Mouse (Mus musculus): ENCODE results near the gene Olfr1313.
"Not testable (repeated sequence)": the region's sequence is repeated elsewhere in the genome, so short reads cannot be mapped to it uniquely, and the experiment has no call there.

Olfr1313 gene

GRCm38 (mm10) chr2:112077743-112078142, at the start of gene Olfr1313:
TSS of gene Olfr1313 (minus strand) at chr2:112077843.
- no peak for DNase-seq (ENCODE audit: low spot score in 2 of 2)

DNA sequence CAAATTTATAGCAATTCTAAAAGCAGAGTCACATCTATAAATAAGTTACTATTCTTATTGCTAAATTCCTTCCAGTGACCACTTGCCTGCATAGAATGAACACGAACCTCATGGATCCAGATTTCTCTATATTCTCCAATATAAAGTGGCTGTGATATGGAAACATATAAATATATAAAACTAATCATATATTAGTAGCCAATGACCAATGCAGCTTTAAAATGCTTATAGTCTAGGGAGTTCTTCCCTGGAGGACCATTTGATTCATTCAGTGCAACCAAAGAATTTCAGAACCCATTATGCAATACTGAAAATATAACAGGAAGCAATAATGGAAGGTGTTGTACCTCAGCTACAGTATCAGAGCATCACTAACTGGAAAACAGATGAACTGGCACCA, 37.7 kb upstream of the Olfr1313 start, which contains the start of gene Olfr1315-ps1:
Gene Olfr1315-ps1, minus strand, starts transcription at position 101 of the 400 bp plus-strand sequence.
- DNase-seq (ENCODE audit: low spot score in 2 of 2), result no peak

GRCm38 (mm10) chr2:112096681-112097080, 19.0 kb upstream of the Olfr1313 start, which contains the start of gene Olfr1314:
TSS of gene Olfr1314 (minus strand) at chr2:112096781.
- no peak for DNase-seq (ENCODE audit: low spot score in 2 of 2)

DNA sequence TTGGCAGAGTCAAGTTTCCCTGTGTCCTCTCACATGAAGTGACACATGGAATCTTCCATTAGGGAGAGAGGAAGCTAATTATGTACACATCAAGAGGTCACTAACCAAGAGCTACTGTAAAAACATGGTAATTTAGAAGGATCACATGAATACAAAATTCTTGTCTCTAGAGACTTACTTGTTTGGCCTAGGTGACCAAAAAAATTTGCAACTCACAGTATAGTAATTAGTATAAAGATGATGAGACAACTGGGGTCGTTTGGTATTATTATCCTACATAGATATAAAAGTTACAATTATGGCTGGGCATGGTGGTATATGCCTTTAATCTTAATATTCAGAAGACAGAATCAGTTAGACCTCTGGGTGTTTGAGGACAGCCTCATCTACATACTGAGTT, 27.5 kb downstream of the Olfr1313 start, which contains the start of gene Olfr1312:
Gene Olfr1312, minus strand, starts transcription at position 101 of the 400 bp plus-strand sequence.
- no peak for DNase-seq (ENCODE audit: low spot score in 2 of 2)

GRCm38 (mm10) chr2:112026971-112027370, 50.7 kb downstream of the Olfr1313 start:
- not testable (repeated sequence) for DNase-seq (ENCODE audit: low spot score in 2 of 2)

DNA sequence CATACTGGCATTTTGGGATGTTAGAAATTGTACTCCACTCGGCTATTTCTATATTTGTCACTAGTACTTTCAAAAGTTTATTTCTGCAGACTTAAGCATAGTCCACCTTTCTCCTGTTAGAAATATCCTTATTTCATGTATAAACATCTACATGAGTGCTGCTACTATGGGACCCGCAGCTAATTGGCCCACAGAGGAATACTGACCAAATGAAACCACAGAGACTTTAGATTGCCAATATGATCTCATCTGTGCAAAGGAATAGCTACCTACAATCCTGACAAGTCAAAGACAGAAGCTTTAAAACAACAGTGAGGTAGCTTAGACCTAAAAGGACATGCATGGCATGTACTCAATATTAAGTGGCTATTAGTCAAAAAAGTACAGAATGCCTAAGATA, 53.3 kb downstream of the Olfr1313 start, which contains the start of gene Olfr1311:
Gene Olfr1311, minus strand, starts transcription at position 101 of the 400 bp plus-strand sequence.
- no peak for DNase-seq (ENCODE audit: low spot score in 2 of 2)
